In the genomic region with DNA sequence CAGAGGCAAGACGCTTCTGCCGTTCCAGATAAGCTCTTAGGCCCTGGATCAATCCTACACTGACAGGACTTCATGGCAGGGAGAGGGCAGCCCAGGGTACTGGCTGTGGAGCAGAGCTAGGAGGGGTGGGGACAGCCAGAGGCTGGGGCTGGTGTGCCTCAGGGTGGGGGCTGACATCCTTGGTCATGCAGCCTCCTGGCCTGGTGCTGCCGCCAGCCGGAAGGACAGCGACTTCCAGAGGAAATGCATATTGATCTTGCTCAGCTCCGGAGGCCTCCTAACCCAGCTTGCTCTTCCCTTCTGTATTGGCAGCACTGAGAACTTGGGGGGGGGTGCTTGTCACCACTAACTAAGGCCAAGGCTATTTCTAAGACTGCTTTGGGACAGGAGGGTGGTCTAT, we compare ENCODE assay signal across 9 mouse cellular contexts. TPM values are rescaled to one million over a fixed set of nuclear protein-coding genes. Genes with fewer than 3 reads are reported as not detected.
DNase-seq lines count a peak whose midpoint lies in the region; ATAC-seq and TF ChIP-seq lines count a peak whose summit lies in the region.
"Had no signal": no experiment of that assay in that cellular context is flagged by ENCODE, and none has a peak within 500 bp of the region (broad histone marks: within the 10 kb centered on the region; RNA-seq: fewer than 3 reads in every experiment).

No protein-coding gene starts in this region.

- DNase-seq in adrenal gland, adult 2 months, result peak; percentile 40
- DNase-seq in adrenal gland, postnatal 25 days, result no peak
- DNase-seq in hindbrain, postnatal 0 days (ENCODE audit: low spot score), result no peak
- DNase-seq in lung, postnatal 4 days, result peak; percentile 60 to 83
- no peak for DNase-seq in gastrocnemius, postnatal 10 days
- DNase-seq in layer of hippocampus, postnatal 36 days, result no peak
- DNase-seq in left cerebral cortex, adult 18-20 months (ENCODE audit: low spot score in 2 of 2), result no peak

- no peak overlapping the region for H3K4me3 ChIP-seq in embryonic facial prominence, embryonic 13.5 days
- H3K4me3 ChIP-seq in hindbrain, postnatal 0 days (ENCODE audit: low read length), result no peak overlapping the region

- no peak overlapping the region for H3K4me2 ChIP-seq in embryonic facial prominence, embryonic 13.5 days
- no peak overlapping the region for H3K4me2 ChIP-seq in hindbrain, postnatal 0 days (ENCODE audit: low read depth, low read length)

- no peaks in the 10 kb centered on the region for H3K36me3 ChIP-seq in embryonic facial prominence, embryonic 13.5 days
- H3K36me3 ChIP-seq in hindbrain, postnatal 0 days (ENCODE audit: insufficient read depth, low read length), result no peaks in the 10 kb centered on the region

- H3K27me3 ChIP-seq in embryonic facial prominence, embryonic 13.5 days, result peaks cover 50% of the 10 kb centered on the region
- no peaks in the 10 kb centered on the region for H3K27me3 ChIP-seq in hindbrain, postnatal 0 days (ENCODE audit: insufficient read depth, low read length)

- H3K4me1 ChIP-seq in embryonic facial prominence, embryonic 13.5 days, result peaks cover 35% of the 10 kb centered on the region
- H3K4me1 ChIP-seq in hindbrain, postnatal 0 days (ENCODE audit: insufficient read depth, low read length), result peaks cover 21% of the 10 kb centered on the region

- TF ChIP-seq CTCF in hindbrain, postnatal 0 days (IDR thresholded peaks at IDR 0.05; ENCODE audit: low read depth), result no peak

- no peak for ATAC-seq in embryonic facial prominence, embryonic 13.5 days (ENCODE audit: insufficient number of reproducible peaks, insufficient read depth, low FRiP score, low TSS enrichment, low read depth)
- no peak for ATAC-seq in hindbrain, postnatal 0 days

- no peaks in the 10 kb centered on the region for H3K9me3 ChIP-seq in embryonic facial prominence, embryonic 13.5 days
- no peaks in the 10 kb centered on the region for H3K9me3 ChIP-seq in hindbrain, postnatal 0 days (ENCODE audit: low read length)

- H3K9ac ChIP-seq in embryonic facial prominence, embryonic 13.5 days, result 0 out of 2 replicates have a peak overlapping the region, but pooled peaks have one; percentile 8
- H3K9ac ChIP-seq in hindbrain, postnatal 0 days (replicated peaks; ENCODE audit: low read length), result no peak overlapping the region; the same call in 1 of the 2 replicates

- WGBS in embryonic facial prominence, embryonic 13.5 days, result 39% methylated on average over 6 of the region's 6 CpGs
- 28% methylated on average over 6 of the region's 6 CpGs for WGBS in hindbrain, postnatal 0 days

- no peak overlapping the region for H3K27ac ChIP-seq in embryonic facial prominence, embryonic 13.5 days
- peak overlapping the region; percentile 67 for H3K27ac ChIP-seq in hindbrain, postnatal 0 days

RNA-seq across cellular contexts. Expression of a gene that starts 3.1 kb away (rescaled TPM):
- 10 to 100 TPM; 12.1 to 14.0 TPM for total RNA-seq in adrenal gland, adult 2 months (2021)
- 14.3 and 18.1 TPM in 2 replicates for polyA plus RNA-seq in adrenal gland, adult 2 months (2012; rRNA removed)
- total RNA-seq in adrenal gland, postnatal 25 days (2021), result 11.1 and 12.7 TPM in 2 replicates
- 2.0 and 2.1 TPM in 2 replicates for polyA plus RNA-seq in embryonic facial prominence, embryonic 13.5 days (2015; fragmentation: Nextera tagmentation; extraction: Ambion mirVana)
- total RNA-seq in hindbrain, postnatal 0 days (2014; rRNA removed), result 355 and 426 TPM in 2 replicates
- 54.4 and 60.4 TPM in 2 replicates for polyA plus RNA-seq in hindbrain, postnatal 0 days (2015; fragmentation: Nextera tagmentation; extraction: Ambion mirVana)
- 1 to 10 TPM; 3.1 to 3.3 TPM for total RNA-seq in gastrocnemius, postnatal 10 days (2021)
- total RNA-seq in layer of hippocampus, postnatal 36 days (2021), result 100 to 1,000 TPM; 399 to 414 TPM
- 100 to 1,000 TPM; 549 to 568 TPM for total RNA-seq in left cerebral cortex, adult 18-20 months (2021)
- total RNA-seq: common myeloid progenitor, adult 5-6 weeks had no signal

RNA-seq across cellular contexts. Expression of a gene that starts 16.3 kb away (rescaled TPM):
- total RNA-seq in adrenal gland, adult 2 months (2021), result 10 to 100 TPM; 31.4 to 37.0 TPM
- polyA plus RNA-seq in adrenal gland, adult 2 months (2012; rRNA removed), result 79.6 and 84.5 TPM in 2 replicates
- total RNA-seq in adrenal gland, postnatal 25 days (2021), result 37.6 and 39.5 TPM in 2 replicates
- 32.0 and 36.1 TPM in 2 replicates for polyA plus RNA-seq in embryonic facial prominence, embryonic 13.5 days (2015; fragmentation: Nextera tagmentation; extraction: Ambion mirVana)
- total RNA-seq in hindbrain, postnatal 0 days (2014; rRNA removed), result 250 and 283 TPM in 2 replicates
- polyA plus RNA-seq in hindbrain, postnatal 0 days (2015; fragmentation: Nextera tagmentation; extraction: Ambion mirVana), result 230 and 252 TPM in 2 replicates
- total RNA-seq in gastrocnemius, postnatal 10 days (2021), result 10 to 100 TPM; 30.5 to 31.4 TPM
- total RNA-seq in layer of hippocampus, postnatal 36 days (2021), result 10 to 100 TPM; 23.8 to 34.5 TPM
- total RNA-seq in left cerebral cortex, adult 18-20 months (2021), result 10 to 100 TPM; 68.2 to 84.7 TPM

RNA-seq across cellular contexts. Expression of a gene that starts 31.3 kb away (rescaled TPM):
- total RNA-seq in adrenal gland, adult 2 months (2021), result 10 to 100 TPM; 48.3 to 94.0 TPM
- 97.8 and 115 TPM in 2 replicates for polyA plus RNA-seq in adrenal gland, adult 2 months (2012; rRNA removed)
- total RNA-seq in adrenal gland, postnatal 25 days (2021), result 61.6 and 85.9 TPM in 2 replicates
- polyA plus RNA-seq in embryonic facial prominence, embryonic 13.5 days (2015; fragmentation: Nextera tagmentation; extraction: Ambion mirVana), result 3.7 and 5.4 TPM in 2 replicates
- total RNA-seq in hindbrain, postnatal 0 days (2014; rRNA removed), result 11.9 and 18.3 TPM in 2 replicates
- 10.4 and 12.6 TPM in 2 replicates for polyA plus RNA-seq in hindbrain, postnatal 0 days (2015; fragmentation: Nextera tagmentation; extraction: Ambion mirVana)
- 1,000 to 10,000 TPM; 3,066 to 3,425 TPM for total RNA-seq in gastrocnemius, postnatal 10 days (2021)
- total RNA-seq in layer of hippocampus, postnatal 36 days (2021), result 10 to 100 TPM; 18.3 to 22.1 TPM
- 10 to 100 TPM; 32.6 to 37.9 TPM for total RNA-seq in left cerebral cortex, adult 18-20 months (2021)

RNA-seq across cellular contexts. Expression of a gene that starts 52.0 kb away (rescaled TPM):
- total RNA-seq in adrenal gland, adult 2 months (2021), result 100 to 1,000 TPM; 141 to 286 TPM
- 346 and 350 TPM in 2 replicates for polyA plus RNA-seq in adrenal gland, adult 2 months (2012; rRNA removed)
- total RNA-seq in adrenal gland, postnatal 25 days (2021), result 211 and 245 TPM in 2 replicates
- polyA plus RNA-seq in embryonic facial prominence, embryonic 13.5 days (2015; fragmentation: Nextera tagmentation; extraction: Ambion mirVana), result 137 and 151 TPM in 2 replicates
- total RNA-seq in hindbrain, postnatal 0 days (2014; rRNA removed), result 89.0 and 89.4 TPM in 2 replicates
- polyA plus RNA-seq in hindbrain, postnatal 0 days (2015; fragmentation: Nextera tagmentation; extraction: Ambion mirVana), result 80.2 and 84.9 TPM in 2 replicates
- total RNA-seq in gastrocnemius, postnatal 10 days (2021), result 100 to 1,000 TPM in 1 of 2 experiments, 10 to 100 TPM in 1; 88.6 to 123 TPM
- total RNA-seq in layer of hippocampus, postnatal 36 days (2021), result 100 to 1,000 TPM; 188 to 222 TPM
- total RNA-seq in left cerebral cortex, adult 18-20 months (2021), result 100 to 1,000 TPM; 188 to 211 TPM

Comparison
In these comparisons a context has a peak if more than half of its experiments do, and no peak if none do; other contexts are left out.
1. DNase-seq: peak in adrenal gland, adult 2 months (single experiment) and lung, postnatal 4 days (2 of 2); none in adrenal gland, postnatal 25 days (single experiment), hindbrain, postnatal 0 days (single experiment), gastrocnemius, postnatal 10 days (single experiment), layer of hippocampus, postnatal 36 days (0 of 2) and left cerebral cortex, adult 18-20 months (0 of 2).
2. RNA of a gene that starts 3.1 kb away (total RNA-seq): 549 to 568 TPM in left cerebral cortex, adult 18-20 months, 399 to 414 TPM in layer of hippocampus, postnatal 36 days and 355 to 426 TPM in hindbrain, postnatal 0 days; 12.1 to 14.0 TPM in adrenal gland, adult 2 months, 11.1 to 12.7 TPM in adrenal gland, postnatal 25 days and 3.1 to 3.3 TPM in gastrocnemius, postnatal 10 days; every median in the first group is over 10 times any median in the second.
3. RNA of a gene that starts 31.3 kb away (total RNA-seq): 3,066 to 3,425 TPM in gastrocnemius, postnatal 10 days; 48.3 to 94.0 TPM in adrenal gland, adult 2 months, 61.6 to 85.9 TPM in adrenal gland, postnatal 25 days, 32.6 to 37.9 TPM in left cerebral cortex, adult 18-20 months, 18.3 to 22.1 TPM in layer of hippocampus, postnatal 36 days and 11.9 to 18.3 TPM in hindbrain, postnatal 0 days; every median in the first group is over 10 times any median in the second.